Mouse (Mus musculus) forebrain, embryonic 11.5 days (tissue): ENCODE measurements around the gene Psapl1. TPM values are rescaled to one million over a fixed set of nuclear protein-coding genes. Genes with fewer than 3 reads are reported as not detected.
"Not testable (repeated sequence)": the region's sequence is repeated elsewhere in the genome, so short reads cannot be mapped to it uniquely, and the experiment has no call there.

Experiments used
- ATAC-seq: fragments of 200-750 bp; cut with Nextera tagmentation; replicated peaks from 2 replicates; pipeline ENCODE4 v1.8.0; 2017; ENCODE audit warnings: moderate TSS enrichment; ENCODE audit not compliant: low FRiP score
- DNase-seq: peaks from one replicate; pipeline ENCODE4 v3.0.0-alpha.2; 2017; ENCODE audit warnings: low spot score
- H3K27ac ChIP-seq: fragments of 300-500 bp; sonication (generic); 2 replicates; pipeline ENCODE4 v1.5.1; 2014; ENCODE audit warnings: low read depth, low read length
- H3K27me3 ChIP-seq: fragments of 300-500 bp; sonication (generic); 2 replicates; pipeline ENCODE4 v1.6.1; 2014; ENCODE audit warnings: mild to moderate bottlenecking, low read length, mixed read lengths; ENCODE audit not compliant: control insufficient read depth, insufficient read depth
- H3K36me3 ChIP-seq: fragments of 300-500 bp; sonication (generic); 2 replicates; pipeline ENCODE4 v1.6.1; 2014; ENCODE audit warnings: mild to moderate bottlenecking, low read length, moderate library complexity, mixed read lengths; ENCODE audit not compliant: control insufficient read depth, insufficient read depth
- H3K4me1 ChIP-seq: fragments of 300-500 bp; sonication (generic); replicated peaks from 2 replicates; pipeline ENCODE4 v1.6.1; 2014; ENCODE audit warnings: low read length, mixed read lengths; ENCODE audit not compliant: control insufficient read depth, insufficient read depth
- H3K4me2 ChIP-seq: fragments of 300-500 bp; sonication (generic); 2 replicates; pipeline ENCODE4 v1.6.1; 2014; ENCODE audit warnings: low read depth, mild to moderate bottlenecking, low read length, moderate library complexity, mixed read lengths; ENCODE audit not compliant: severe bottlenecking
- H3K4me3 ChIP-seq: fragments of 300-500 bp; sonication (generic); 2 replicates; pipeline ENCODE4 v1.5.1; 2014; ENCODE audit warnings: low read depth, low read length
- H3K9ac ChIP-seq: fragments of 300-500 bp; sonication (generic); 2 replicates; pipeline ENCODE4 v1.6.1; 2014; ENCODE audit warnings: low read length
- H3K9me3 ChIP-seq: fragments of 300-500 bp; sonication (generic); 2 replicates; pipeline ENCODE4 v1.6.1; 2016; ENCODE audit warnings: low read length, mixed read lengths; ENCODE audit not compliant: control insufficient read depth
- WGBS: fragments of 180-500 bp; shearing (Covaris S2); extraction: QIAGEN DNeasy Blood & Tissue Kit; methylation state at CpG from one replicate; pipeline ENCODE4 v1.1.7; 2014; 5-methylcytosine and 5-hydroxymethylcytosine counted together
- polyA plus RNA-seq: library from polyadenylated mRNA; unstranded; fragments of >200 nt; fragmentation: Nextera tagmentation; extraction: Ambion mirVana; gene quantifications from 2 replicates; pipeline ENCODE4 v1.2.1, GENCODE M21; 2014

Gene Psapl1
- polyA plus RNA-seq, 1 experiment from 2014 or later, result 0.09 TPM

GRCm38 (mm10) chr5:36220626-36221025, 16.8 kb downstream of the Psapl1 start:
- no peak overlapping the region for H3K27ac ChIP-seq
- ATAC-seq (no peak), DNase-seq (no peak)
- H3K4me3 ChIP-seq, result no peak overlapping the region
- no peak overlapping the region for H3K4me2 ChIP-seq
- 0 out of 2 replicates have a peak, but pooled peaks cover 4% of the 10 kb centered on the region for H3K4me1 ChIP-seq
- no peaks in the 10 kb centered on the region for H3K36me3 ChIP-seq
- H3K27me3 ChIP-seq, result no peaks in the 10 kb centered on the region
- H3K9ac ChIP-seq, result no peak overlapping the region
- 59% methylated on average over 6 of the region's 6 CpGs for WGBS
- no peaks in the 10 kb centered on the region; the same call in 1 of the 2 replicates for H3K9me3 ChIP-seq

- 57% methylated on average over 6 of the region's 6 CpGs for WGBS
- H3K9me3 ChIP-seq, result no peaks in the 10 kb centered on the region
- H3K4me1 ChIP-seq, result peaks cover 15% of the 10 kb centered on the region
- ATAC-seq, result no peak
- no peak overlapping the region for H3K4me3 ChIP-seq
- DNase-seq, result peak; percentile 80
- H3K9ac ChIP-seq, result no peak overlapping the region
- no peak overlapping the region for H3K4me2 ChIP-seq
- H3K27me3 ChIP-seq, result no peaks in the 10 kb centered on the region
- H3K27ac ChIP-seq, result no peak overlapping the region
- H3K36me3 ChIP-seq, result no peaks in the 10 kb centered on the region
Observed at GRCm38 (mm10) chr5:36223787-36224186, 20.0 kb downstream of the Psapl1 start.

- ATAC-seq (no peak), DNase-seq (no peak)
- no peak overlapping the region for H3K27ac ChIP-seq
- H3K9me3 ChIP-seq, result no peaks in the 10 kb centered on the region
- no peak overlapping the region for H3K9ac ChIP-seq
- H3K36me3 ChIP-seq, result no peaks in the 10 kb centered on the region
- WGBS, result 81% methylated on average over 7 of the region's 7 CpGs
- H3K4me1 ChIP-seq, result peaks cover 18% of the 10 kb centered on the region
- no peaks in the 10 kb centered on the region for H3K27me3 ChIP-seq
- H3K4me3 ChIP-seq, result no peak overlapping the region
- no peak overlapping the region for H3K4me2 ChIP-seq
Observed at GRCm38 (mm10) chr5:36225855-36226254, 22.0 kb downstream of the Psapl1 start.

- Histone ChIP-seq H3K4me1 (peaks cover 15% of the 10 kb centered on the region), H3K27ac (no peak overlapping the region), H3K4me2 (no peak overlapping the region), H3K9me3 (no peaks in the 10 kb centered on the region), H3K36me3 (no peaks in the 10 kb centered on the region), H3K4me3 (no peak overlapping the region), H3K27me3 (no peaks in the 10 kb centered on the region), H3K9ac (no peak overlapping the region)
- 74% methylated on average over 11 of the region's 11 CpGs for WGBS
- DNase-seq (no peak), ATAC-seq (no peak)
Observed at GRCm38 (mm10) chr5:36226296-36226695, 22.5 kb downstream of the Psapl1 start.

- Histone ChIP-seq H3K27ac (peak overlapping the region; percentile 59; the same call in 1 of the 2 replicates), H3K4me3 (no peak overlapping the region), H3K9ac (peak overlapping the region; percentile 23; the same call in 1 of the 2 replicates), H3K9me3 (no peaks in the 10 kb centered on the region), H3K27me3 (no peaks in the 10 kb centered on the region), H3K4me1 (peaks cover 15% of the 10 kb centered on the region), H3K36me3 (no peaks in the 10 kb centered on the region), H3K4me2 (no peak overlapping the region)
- WGBS, result 36% methylated on average over 23 of the region's 23 CpGs
- ATAC-seq (peak; percentile 85), DNase-seq (peak; percentile 63)
Observed at GRCm38 (mm10) chr5:36228405-36229370, 24.9 kb downstream of the Psapl1 start.

GRCm38 (mm10) chr5:36230301-36230780, 26.5 kb downstream of the Psapl1 start:
- H3K9me3 ChIP-seq, result no peaks in the 10 kb centered on the region
- no peak overlapping the region for H3K4me2 ChIP-seq
- H3K4me1 ChIP-seq, result peaks cover 15% of the 10 kb centered on the region
- ATAC-seq, result no peak
- H3K27me3 ChIP-seq, result no peaks in the 10 kb centered on the region
- H3K36me3 ChIP-seq, result no peaks in the 10 kb centered on the region
- peak overlapping the region; percentile 6; the same call in 1 of the 2 replicates for H3K27ac ChIP-seq
- H3K9ac ChIP-seq, result no peak overlapping the region
- H3K4me3 ChIP-seq, result no peak overlapping the region
- DNase-seq, result no peak
- WGBS, result 83% methylated on average over 9 of the region's 9 CpGs

- not testable (repeated sequence) for H3K27ac ChIP-seq, H3K4me2 ChIP-seq, H3K9me3 ChIP-seq, H3K4me1 ChIP-seq, H3K9ac ChIP-seq, DNase-seq, H3K36me3 ChIP-seq, H3K4me3 ChIP-seq, ATAC-seq, H3K27me3 ChIP-seq
- WGBS, result 96% methylated on average over 7 of the region's 10 CpGs
Observed at GRCm38 (mm10) chr5:36237526-36237925, 33.7 kb downstream of the Psapl1 start.

- no peaks in the 10 kb centered on the region for H3K9me3 ChIP-seq
- H3K9ac ChIP-seq, result no peak overlapping the region
- no peak overlapping the region for H3K4me2 ChIP-seq
- H3K36me3 ChIP-seq, result no peaks in the 10 kb centered on the region
- H3K27ac ChIP-seq, result no peak overlapping the region
- WGBS, result 86% methylated on average over 3 of the region's 3 CpGs
- H3K27me3 ChIP-seq, result no peaks in the 10 kb centered on the region
- 0 out of 2 replicates have a peak, but pooled peaks cover 2% of the 10 kb centered on the region for H3K4me1 ChIP-seq
- no peak for DNase-seq
- H3K4me3 ChIP-seq, result no peak overlapping the region
- no peak for ATAC-seq
Observed at GRCm38 (mm10) chr5:36248022-36248421, 44.2 kb downstream of the Psapl1 start.
